Mouse (Mus musculus) olfactory bulb, adult 2 months (tissue): ENCODE results near the gene Cntnap2.

Source experiments
- CTCF ChIP-seq: fragments of 200-500 bp; IDR thresholded peaks from 2 replicates; pipeline ENCODE4 v1.5.1; 2012; ENCODE audit warnings: low read depth, mild to moderate bottlenecking, low read length, moderate library complexity; ENCODE audit not compliant: insufficient read depth
- POLR2A ChIP-seq: fragments of 200-500 bp; IDR thresholded peaks from 2 replicates; pipeline ENCODE4 v1.6.1; 2012; ENCODE audit warnings: mild to moderate bottlenecking, low read depth, low read length, moderate library complexity; ENCODE audit not compliant: insufficient read depth

DNA sequence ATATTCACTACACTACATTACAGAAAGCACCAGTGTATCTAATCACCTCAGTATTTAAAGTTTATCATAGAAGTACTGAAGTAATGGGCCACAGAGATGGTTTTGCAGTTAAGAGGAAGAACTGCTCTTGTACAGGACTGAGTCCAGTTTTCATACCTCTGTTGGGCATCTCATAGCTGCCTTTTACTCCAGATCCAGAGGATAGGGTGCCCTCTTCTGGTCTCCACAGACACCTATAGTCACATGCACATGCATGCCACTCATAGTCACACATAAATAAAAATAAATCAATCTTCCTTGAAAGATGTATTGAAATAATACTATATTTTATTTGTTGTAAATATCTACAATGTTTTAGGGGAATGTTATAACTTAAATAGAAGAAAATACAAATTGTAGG is 587.9 kb downstream of the Cntnap2 start:
- no peak for TF ChIP-seq CTCF
- no peak for TF ChIP-seq POLR2A
